Comparison of ENCODE assay signal across 8 mouse cellular contexts in genomic region chr2:32487124-32487623, GRCm38 (mm10). TPM values are rescaled to one million over a fixed set of nuclear protein-coding genes. Genes with fewer than 3 reads are reported as not detected.
A peak's percentile ranks its signal among the peaks of the same experiment; 100 is the strongest.
DNase-seq lines count a peak whose midpoint lies in the region; ATAC-seq and TF ChIP-seq lines count a peak whose summit lies in the region.

No protein-coding gene starts in this region.

- no peak overlapping the region for H3K9ac ChIP-seq in ES-E14 (ENCODE audit: insufficient read depth, low read depth, low read length, poor library complexity, severe bottlenecking)
- H3K9ac ChIP-seq in forebrain, postnatal 0 days, result no peak overlapping the region
- no peak overlapping the region for H3K9ac ChIP-seq in lung, embryonic 16.5 days (ENCODE audit: low read length)

- H3K9me3 ChIP-seq in ES-E14 (ENCODE audit: control insufficient read depth, insufficient read depth, low read depth, low read length), result no peaks in the 10 kb centered on the region
- no peaks in the 10 kb centered on the region for H3K9me3 ChIP-seq in forebrain, postnatal 0 days (ENCODE audit: low read length)
- no peaks in the 10 kb centered on the region for H3K9me3 ChIP-seq in lung, embryonic 16.5 days (ENCODE audit: control insufficient read depth, low read length)

- H3K4me2 ChIP-seq in forebrain, postnatal 0 days (ENCODE audit: low read depth), result no peak overlapping the region
- H3K4me2 ChIP-seq in lung, embryonic 16.5 days (ENCODE audit: low read depth, low read length), result no peak overlapping the region

- peaks cover 0 to 6% of the 10 kb centered on the region in 2 experiments; a peak in 1 of 4 replicates for H3K4me1 ChIP-seq in ES-E14 (ENCODE audit: control insufficient read depth in 2 of 2, insufficient read depth in 2 of 2, low read length in 2 of 2, poor library complexity in 1 of 2)
- no peaks in the 10 kb centered on the region for H3K4me1 ChIP-seq in forebrain, postnatal 0 days (ENCODE audit: insufficient read depth)
- no peaks in the 10 kb centered on the region for H3K4me1 ChIP-seq in lung, embryonic 16.5 days (replicated peaks; ENCODE audit: control insufficient read depth, insufficient read depth, low read length)

- H3K4me3 ChIP-seq in ES-E14 (ENCODE audit: insufficient read depth in 1 of 2, low read depth in 1 of 2, low read length in 2 of 2, poor library complexity in 1 of 2, severe bottlenecking in 1 of 2), result no peak overlapping the region
- no peak overlapping the region for H3K4me3 ChIP-seq in forebrain, postnatal 0 days (ENCODE audit: low read depth, low read length)
- no peak overlapping the region for H3K4me3 ChIP-seq in lung, embryonic 16.5 days (ENCODE audit: low read length)

- no peaks in the 10 kb centered on the region for H3K27me3 ChIP-seq in forebrain, postnatal 0 days (ENCODE audit: insufficient read depth, low read length)
- H3K27me3 ChIP-seq in lung, embryonic 16.5 days (ENCODE audit: control insufficient read depth, insufficient read depth, low read depth, low read length), result no peaks in the 10 kb centered on the region

- TF ChIP-seq CTCF in forebrain, postnatal 0 days (IDR thresholded peaks at IDR 0.05; ENCODE audit: low read depth), result peak; percentile 87

- no peak overlapping the region for H3K27ac ChIP-seq in ES-E14 (ENCODE audit: insufficient read depth, low read depth, low read length, poor library complexity, severe bottlenecking)
- no peak overlapping the region for H3K27ac ChIP-seq in forebrain, postnatal 0 days (ENCODE audit: low read depth, low read length)
- no peak overlapping the region for H3K27ac ChIP-seq in lung, embryonic 16.5 days (ENCODE audit: low read length)

- H3K36me3 ChIP-seq in ES-E14 (ENCODE audit: control insufficient read depth, insufficient read depth, low read length, poor library complexity, severe bottlenecking), result no peaks in the 10 kb centered on the region
- H3K36me3 ChIP-seq in forebrain, postnatal 0 days (ENCODE audit: insufficient read depth), result no peaks in the 10 kb centered on the region
- H3K36me3 ChIP-seq in lung, embryonic 16.5 days (ENCODE audit: control insufficient read depth, insufficient read depth, low read length), result no peaks in the 10 kb centered on the region

- in situ Hi-C loops in ES-E14 (cut with MboI; ENCODE audit: low sequenced_read_pairs in 2 of 2, unreplicated experiment in 2 of 2), result no loop called here

- peak; percentile 84 for ATAC-seq in forebrain, postnatal 0 days
- ATAC-seq in hematopoietic stem cell, adult 5-6 weeks (replicated peaks in 1 of 2; ENCODE audit: insufficient read depth in 1 of 2, low FRiP score in 2 of 2, low TSS enrichment in 1 of 2, low read depth in 1 of 2, poor library complexity in 2 of 2, severe bottlenecking in 2 of 2), result peak; percentile 80 to 85
- peak; percentile 73 for ATAC-seq in lung, embryonic 16.5 days (ENCODE audit: low read depth)

- 4% methylated on average over 6 of the region's 6 CpGs for WGBS in forebrain, postnatal 0 days
- 2% methylated on average over 6 of the region's 6 CpGs for WGBS in lung, embryonic 16.5 days

- DNase-seq in ES-E14 (ENCODE audit: low read depth, low spot score), result peak; percentile 94
- peak; percentile 81 for DNase-seq in cerebellum, adult 11-12 months
- DNase-seq in forebrain, postnatal 0 days, result peak; percentile 92
- peak; percentile 97 for DNase-seq in layer of hippocampus, adult 9-10 months (ENCODE audit: low spot score)
- peak; percentile 91 for DNase-seq in ovary, postnatal 10 days (ENCODE audit: low spot score)
- DNase-seq in thymus, postnatal 0 days (ENCODE audit: low spot score), result peak; percentile 92

TF ChIP-seq in ES-E14, 5 proteins besides CTCF, POLR2A, EP300 and RAD21:
- TF ChIP-seq ZNF384 (IDR thresholded peaks at IDR 0.05; ENCODE audit: low read depth, low read length), result peak; percentile 59; the same call in 1 of the 2 replicates
- no peak for TF ChIP-seq HCFC1 (IDR thresholded peaks at IDR 0.05; ENCODE audit: borderline replicate concordance, insufficient read depth, low read length)
- TF ChIP-seq ZC3H11A (IDR thresholded peaks at IDR 0.05; ENCODE audit: borderline replicate concordance, low read depth, low read length), result peak; percentile 8; the same call in 1 of the 2 replicates

RNA-seq across cellular contexts. Expression of gene Slc25a25, which starts 35.9 kb away (rescaled TPM):
- total RNA-seq in ES-E14 (2012; rRNA removed), result 22.1 and 23.4 TPM in 2 replicates
- total RNA-seq in forebrain, postnatal 0 days (2014; rRNA removed), result 55.4 and 62.5 TPM in 2 replicates
- polyA plus RNA-seq in forebrain, postnatal 0 days (2015; fragmentation: Nextera tagmentation; extraction: Ambion mirVana), result 38.3 and 40.9 TPM in 2 replicates
- total RNA-seq in hematopoietic stem cell, adult 5-6 weeks (2017), result 10.8 and 22.3 TPM in 2 replicates
- 16.0 and 17.5 TPM in 2 replicates for polyA plus RNA-seq in lung, embryonic 16.5 days (2015; fragmentation: Nextera tagmentation; extraction: Ambion mirVana)
- polyA plus RNA-seq in thymus, postnatal 0 days (2015; fragmentation: Nextera tagmentation; extraction: Ambion mirVana), result 16.3 and 18.9 TPM in 2 replicates

RNA-seq across cellular contexts. Expression of gene Naif1, which starts 36.9 kb away (rescaled TPM):
- 2.1 and 2.5 TPM in 2 replicates for total RNA-seq in ES-E14 (2012; rRNA removed)
- total RNA-seq in forebrain, postnatal 0 days (2014; rRNA removed), result 3.8 and 4.5 TPM in 2 replicates
- 2.4 and 3.9 TPM in 2 replicates for polyA plus RNA-seq in forebrain, postnatal 0 days (2015; fragmentation: Nextera tagmentation; extraction: Ambion mirVana)
- 2.4 and 3.8 TPM in 2 replicates for total RNA-seq in hematopoietic stem cell, adult 5-6 weeks (2017)
- 6.5 and 6.8 TPM in 2 replicates for polyA plus RNA-seq in lung, embryonic 16.5 days (2015; fragmentation: Nextera tagmentation; extraction: Ambion mirVana)
- polyA plus RNA-seq in thymus, postnatal 0 days (2015; fragmentation: Nextera tagmentation; extraction: Ambion mirVana), result 5.4 and 6.2 TPM in 2 replicates

RNA-seq across cellular contexts. Expression of gene Fam102a, which starts 48.0 kb away (rescaled TPM):
- total RNA-seq in ES-E14 (2012; rRNA removed), result 11.6 TPM in 2 replicates
- total RNA-seq in forebrain, postnatal 0 days (2014; rRNA removed), result 17.6 and 19.7 TPM in 2 replicates
- polyA plus RNA-seq in forebrain, postnatal 0 days (2015; fragmentation: Nextera tagmentation; extraction: Ambion mirVana), result 7.2 and 7.5 TPM in 2 replicates
- total RNA-seq in hematopoietic stem cell, adult 5-6 weeks (2017), result 10.0 and 11.6 TPM in 2 replicates
- 11.9 and 12.7 TPM in 2 replicates for polyA plus RNA-seq in lung, embryonic 16.5 days (2015; fragmentation: Nextera tagmentation; extraction: Ambion mirVana)
- polyA plus RNA-seq in thymus, postnatal 0 days (2015; fragmentation: Nextera tagmentation; extraction: Ambion mirVana), result 8.4 and 8.9 TPM in 2 replicates
